Mouse (Mus musculus) erythroblast, embryonic 14.5 days (primary cell): Measurements from ENCODE around the gene Cacna1d. TPM values are rescaled to one million over a fixed set of nuclear protein-coding genes. Genes with fewer than 3 reads are reported as not detected.

Source experiments
- H3K27me3 ChIP-seq: 2 replicates; pipeline ENCODE4 v1.6.1; 2012; ENCODE audit warnings: inconsistent platforms; ENCODE audit not compliant: control insufficient read depth
- H3K36me3 ChIP-seq: 2 replicates; pipeline ENCODE4 v1.6.1; 2012; ENCODE audit warnings: mild to moderate bottlenecking, inconsistent platforms; ENCODE audit not compliant: control insufficient read depth
- H3K4me1 ChIP-seq: 2 replicates; pipeline ENCODE4 v1.6.1; 2012; ENCODE audit warnings: inconsistent platforms; ENCODE audit not compliant: control insufficient read depth
- H3K4me3 ChIP-seq: replicated peaks from 2 replicates; pipeline ENCODE3; 2012; ENCODE audit warnings: moderate library complexity, mild to moderate bottlenecking, inconsistent platforms
- H3K9me3 ChIP-seq: 2 replicates; pipeline ENCODE4 v1.6.1; 2012; ENCODE audit warnings: low read length, inconsistent platforms, mixed read lengths; ENCODE audit not compliant: control insufficient read depth
- GATA1 ChIP-seq: IDR thresholded peaks from 2 replicates; pipeline ENCODE4 v1.6.1; 2012; ENCODE audit warnings: low read length, inconsistent platforms, mixed read lengths
- TAL1 ChIP-seq: IDR thresholded peaks from 3 replicates; pipeline ENCODE4 v1.6.1; 2012; ENCODE audit warnings: low read length, inconsistent platforms, mixed read lengths
- polyA plus RNA-seq: library from polyadenylated mRNA; stranded (reverse); fragments of >175 nt; gene quantifications from 2 replicates; pipeline ENCODE4 v1.2.3, GENCODE M21; 2012

The Cacna1d gene
- polyA plus RNA-seq, 1 experiment: not detected

DNA sequence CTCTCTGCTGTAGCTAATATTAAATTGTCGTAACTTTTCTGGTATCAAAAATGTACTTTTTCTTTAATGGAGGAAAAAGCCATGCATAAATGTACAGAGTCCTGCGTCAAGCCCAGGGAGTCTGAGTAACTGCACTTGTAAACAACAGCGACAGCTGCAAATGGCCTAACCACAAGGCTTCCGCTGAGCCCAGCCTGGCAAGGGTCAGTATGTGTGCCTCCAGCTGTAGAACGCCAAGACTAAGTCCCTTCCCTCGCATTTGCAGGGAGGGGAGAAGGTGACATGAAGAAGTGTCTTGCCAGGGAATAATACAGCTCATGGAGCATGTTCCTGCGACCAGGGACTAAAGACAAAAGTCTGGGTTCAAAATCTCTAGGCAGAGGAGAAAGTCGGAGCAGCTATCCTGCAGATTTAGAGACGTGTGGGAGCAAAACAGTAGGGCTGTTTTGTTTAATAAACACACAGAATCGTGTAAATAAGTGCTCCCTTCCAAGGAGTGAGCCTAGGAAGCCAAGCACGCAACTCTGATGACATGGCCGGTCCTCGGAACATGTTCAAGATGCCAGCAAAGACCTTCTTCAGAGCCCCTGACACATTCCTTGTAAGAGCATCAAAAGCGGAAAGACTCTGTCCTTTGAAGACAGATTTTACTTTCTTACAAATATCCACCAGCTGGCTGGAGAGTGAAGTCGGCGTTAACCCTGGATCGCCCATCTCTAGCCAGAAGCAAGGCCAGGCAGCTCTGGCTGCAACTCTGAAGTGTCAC, 160.7 kb downstream of the Cacna1d start:
- no peak for TF ChIP-seq GATA1
- TF ChIP-seq TAL1: no peak
- Histone ChIP-seq H3K4me3 (no peak overlapping the region), H3K27me3 (no peaks in the 10 kb centered on the region), H3K9me3 (no peaks in the 10 kb centered on the region), H3K4me1 (peaks cover 1% of the 10 kb centered on the region), H3K36me3 (no peaks in the 10 kb centered on the region)

DNA sequence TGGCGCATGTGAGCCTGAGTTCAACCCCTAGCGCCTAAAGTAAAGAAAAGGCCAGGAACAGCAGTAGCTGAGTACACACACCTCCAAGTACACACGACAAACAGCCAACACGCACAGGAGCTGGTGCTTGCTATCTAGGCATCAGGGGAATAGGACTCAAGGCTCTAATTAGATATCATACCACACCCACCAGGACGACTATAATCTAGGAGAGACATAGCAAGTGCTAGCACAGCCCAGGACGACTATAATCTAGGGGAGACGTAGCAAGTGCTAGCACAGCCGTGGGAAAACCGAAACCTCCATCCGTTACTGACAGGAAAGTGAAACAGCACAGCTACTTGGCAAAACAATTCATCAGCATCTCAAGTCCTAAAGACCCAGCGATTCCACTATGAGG, 162.1 kb downstream of the Cacna1d start:
- peaks cover 1% of the 10 kb centered on the region for H3K4me1 ChIP-seq
- H3K36me3 ChIP-seq: no peaks in the 10 kb centered on the region
- peak overlapping the region; percentile 15 for H3K4me3 ChIP-seq
- no peaks in the 10 kb centered on the region for H3K9me3 ChIP-seq
- no peaks in the 10 kb centered on the region for H3K27me3 ChIP-seq
- no peak for TF ChIP-seq TAL1
- TF ChIP-seq GATA1: no peak

- TF ChIP-seq TAL1: no peak
- no peak for TF ChIP-seq GATA1
- H3K36me3 ChIP-seq: no peaks in the 10 kb centered on the region
- H3K4me3 ChIP-seq: no peak overlapping the region
- no peaks in the 10 kb centered on the region for H3K27me3 ChIP-seq
- H3K9me3 ChIP-seq: no peaks in the 10 kb centered on the region
- peaks cover 1% of the 10 kb centered on the region for H3K4me1 ChIP-seq
Observed at GRCm38 (mm10) chr14:30327452-30327851, 163.8 kb downstream of the Cacna1d start.

GRCm38 (mm10) chr14:30327051-30327450, 164.2 kb downstream of the Cacna1d start:
- TF ChIP-seq TAL1 (no peak), GATA1 (no peak)
- H3K36me3 ChIP-seq: no peaks in the 10 kb centered on the region
- no peak overlapping the region for H3K4me3 ChIP-seq

GRCm38 (mm10) chr14:30326226-30326625, 165.0 kb downstream of the Cacna1d start:
- TF ChIP-seq GATA1 (no peak), TAL1 (no peak)
- H3K9me3 ChIP-seq: no peaks in the 10 kb centered on the region
- H3K4me1 ChIP-seq: peaks cover 1% of the 10 kb centered on the region
- H3K4me3 ChIP-seq: no peak overlapping the region
- H3K36me3 ChIP-seq: no peaks in the 10 kb centered on the region
- H3K27me3 ChIP-seq: no peaks in the 10 kb centered on the region

More at GRCm38 (mm10) chr14:30327051-30327450, 164.2 kb downstream of the Cacna1d start:
- Histone ChIP-seq H3K4me1 (peaks cover 1% of the 10 kb centered on the region), H3K27me3 (no peaks in the 10 kb centered on the region), H3K9me3 (no peaks in the 10 kb centered on the region)

DNA sequence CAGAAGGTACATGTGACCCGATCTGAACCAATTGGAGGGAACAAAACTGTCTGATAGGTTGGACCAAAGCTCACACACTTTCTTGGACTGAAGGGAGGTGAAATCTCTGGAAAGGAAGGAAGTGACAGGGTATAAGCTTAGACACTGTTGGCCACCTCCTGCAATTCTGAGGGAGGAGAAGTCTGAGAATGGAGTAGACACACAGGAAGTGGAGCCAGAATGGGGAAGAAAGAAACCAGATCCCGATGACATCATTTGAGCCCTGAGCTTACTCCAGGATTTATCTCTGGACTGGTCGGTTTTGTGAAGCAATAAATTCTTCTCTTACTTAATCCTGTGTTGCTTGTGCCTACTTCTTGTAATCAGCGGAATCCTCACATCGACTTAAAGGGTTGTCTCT, 166.3 kb downstream of the Cacna1d start:
- H3K36me3 ChIP-seq: no peaks in the 10 kb centered on the region
- TF ChIP-seq TAL1: no peak

GRCm38 (mm10) chr14:30318715-30319437, 172.4 kb downstream of the Cacna1d start:
- Histone ChIP-seq H3K9me3 (no peaks in the 10 kb centered on the region), H3K4me3 (no peak overlapping the region), H3K4me1 (no peaks in the 10 kb centered on the region), H3K36me3 (no peaks in the 10 kb centered on the region), H3K27me3 (no peaks in the 10 kb centered on the region; the same call in 1 of the 2 replicates)
- TF ChIP-seq GATA1 (no peak), TAL1 (no peak)

More for the DNA sequence above, 166.3 kb downstream of the Cacna1d start:
- Histone ChIP-seq H3K4me3 (no peak overlapping the region), H3K4me1 (peaks cover 1% of the 10 kb centered on the region), H3K9me3 (no peaks in the 10 kb centered on the region), H3K27me3 (no peaks in the 10 kb centered on the region)

GRCm38 (mm10) chr14:30318293-30318692, 173.0 kb downstream of the Cacna1d start:
- H3K4me3 ChIP-seq: no peak overlapping the region
- no peaks in the 10 kb centered on the region; the same call in 1 of the 2 replicates for H3K27me3 ChIP-seq
- no peaks in the 10 kb centered on the region for H3K4me1 ChIP-seq
- no peak for TF ChIP-seq TAL1
- TF ChIP-seq GATA1: no peak
- no peaks in the 10 kb centered on the region for H3K9me3 ChIP-seq
- H3K36me3 ChIP-seq: no peaks in the 10 kb centered on the region

DNA sequence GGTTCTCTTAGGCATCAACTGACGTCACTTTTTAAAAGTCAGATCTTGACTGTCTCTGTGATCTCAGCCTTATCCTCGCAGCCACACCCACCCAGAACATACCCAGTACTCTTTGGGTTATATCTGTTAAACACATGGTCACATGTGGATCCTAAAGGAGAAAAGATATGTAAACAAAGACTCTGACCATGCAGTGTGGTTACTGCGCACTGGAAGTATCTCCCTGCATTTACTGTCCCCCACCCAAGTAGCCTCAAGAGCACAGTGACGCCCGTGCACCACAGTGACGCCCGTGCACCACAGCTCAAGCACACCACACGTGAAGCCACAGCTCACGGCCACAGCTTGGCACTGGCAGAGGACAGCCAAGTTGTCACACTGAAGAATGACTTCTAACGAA, 173.6 kb downstream of the Cacna1d start:
- TF ChIP-seq GATA1 (no peak), TAL1 (no peak)
- Histone ChIP-seq H3K27me3 (no peaks in the 10 kb centered on the region; the same call in 1 of the 2 replicates), H3K36me3 (no peaks in the 10 kb centered on the region), H3K4me3 (no peak overlapping the region), H3K9me3 (no peaks in the 10 kb centered on the region), H3K4me1 (no peaks in the 10 kb centered on the region)
